Mouse (Mus musculus): Measurements from ENCODE around the gene Tgfbr3.
A peak's percentile ranks its signal among the peaks of the same experiment; 100 is the strongest.

The Tgfbr3 gene

GRCm38 (mm10) chr5:107289234-107289764 is at the start of gene Tgfbr3:
Gene Tgfbr3 (minus strand): TSS chr5:107289629.
- DNase-seq, result peak; percentile 67

DNA sequence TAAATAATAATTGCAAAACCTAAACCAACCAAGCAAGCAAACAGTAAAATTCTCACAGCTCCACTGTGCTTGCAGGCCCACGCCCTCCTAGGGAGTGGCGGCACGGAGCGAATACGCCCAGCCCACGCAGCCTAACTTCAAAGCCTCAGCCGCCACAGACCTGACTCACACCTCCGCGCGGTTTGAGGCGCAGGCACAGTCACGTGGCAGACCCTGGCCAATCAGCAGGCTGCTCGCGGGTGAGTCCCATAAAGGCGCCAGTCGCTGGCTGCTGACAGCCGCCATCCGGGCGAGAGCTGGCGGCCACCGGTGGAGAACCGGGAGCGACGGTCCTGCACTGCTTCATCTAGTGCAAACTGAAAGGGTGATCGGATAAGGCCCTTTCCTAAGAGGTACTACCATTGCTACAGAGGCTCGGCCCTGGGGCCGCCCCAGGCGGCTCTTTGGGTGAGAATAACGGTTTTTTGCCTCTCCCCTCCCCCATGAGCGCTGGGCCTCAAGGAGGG is 41.5 kb upstream of the Tgfbr3 start, which contains the start of gene Brdt:
Gene Brdt (plus strand): TSS at position 244 of the 506 bp plus-strand sequence.
- no peak for DNase-seq

GRCm38 (mm10) chr5:107320703-107321102 is 31.3 kb upstream of the Tgfbr3 start:
- no peak for DNase-seq

DNA sequence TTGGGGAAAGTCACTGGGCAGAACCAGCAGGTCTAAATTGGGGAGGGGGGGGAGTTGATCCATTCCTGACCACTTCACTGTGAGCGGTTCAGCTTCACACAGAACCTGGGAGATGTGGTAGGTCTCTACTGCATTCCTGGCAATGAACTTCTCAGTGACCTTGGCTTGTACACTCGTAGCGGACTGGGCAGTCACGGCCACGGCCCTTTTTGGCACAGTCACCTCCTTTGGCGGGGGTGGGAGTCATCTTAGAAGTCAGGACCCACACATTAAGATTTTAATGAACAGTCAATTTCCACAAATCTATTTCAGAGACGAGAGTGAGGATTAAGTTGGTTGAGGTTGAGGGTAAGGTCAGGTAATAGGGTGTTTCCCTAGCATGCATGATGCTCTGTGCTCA is 27.7 kb upstream of the Tgfbr3 start:
- no peak for DNase-seq

- no peak for DNase-seq
Measured at GRCm38 (mm10) chr5:107307432-107307831, 18.0 kb upstream of the Tgfbr3 start.

DNA sequence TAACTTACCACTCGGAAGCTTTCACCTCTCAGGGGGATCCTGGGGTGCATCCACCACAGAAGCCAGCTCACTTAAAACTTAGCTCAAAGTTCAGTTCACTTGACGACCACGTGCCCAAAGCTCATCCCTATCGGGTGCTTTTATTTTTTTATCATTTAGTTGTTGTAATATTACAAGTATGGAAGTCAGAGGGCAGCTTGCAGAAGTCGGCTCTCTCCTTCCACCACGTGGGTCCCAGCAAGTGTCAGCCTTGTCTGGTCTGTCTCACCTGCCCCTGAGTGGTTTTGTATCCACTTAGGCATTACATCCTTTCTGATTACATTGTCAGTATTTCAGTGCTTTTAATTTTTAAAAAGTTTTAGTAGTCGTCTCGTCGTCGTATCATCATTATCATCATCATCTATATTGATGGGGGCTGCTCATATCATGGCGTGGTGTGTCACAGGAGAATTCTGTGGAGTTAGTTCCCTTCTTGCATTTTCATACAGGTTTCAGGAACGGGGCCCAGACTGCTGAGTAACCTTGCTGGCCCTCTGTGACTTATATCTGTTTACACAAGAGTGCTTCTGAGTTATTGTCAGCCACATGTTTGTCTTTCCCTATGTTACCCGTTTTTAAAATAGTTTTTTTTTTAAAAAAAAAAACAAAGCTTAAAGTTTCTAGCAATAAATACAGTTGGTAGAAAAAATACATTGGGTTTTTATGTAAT is 14.8 kb upstream of the Tgfbr3 start:
- no peak for DNase-seq

DNA sequence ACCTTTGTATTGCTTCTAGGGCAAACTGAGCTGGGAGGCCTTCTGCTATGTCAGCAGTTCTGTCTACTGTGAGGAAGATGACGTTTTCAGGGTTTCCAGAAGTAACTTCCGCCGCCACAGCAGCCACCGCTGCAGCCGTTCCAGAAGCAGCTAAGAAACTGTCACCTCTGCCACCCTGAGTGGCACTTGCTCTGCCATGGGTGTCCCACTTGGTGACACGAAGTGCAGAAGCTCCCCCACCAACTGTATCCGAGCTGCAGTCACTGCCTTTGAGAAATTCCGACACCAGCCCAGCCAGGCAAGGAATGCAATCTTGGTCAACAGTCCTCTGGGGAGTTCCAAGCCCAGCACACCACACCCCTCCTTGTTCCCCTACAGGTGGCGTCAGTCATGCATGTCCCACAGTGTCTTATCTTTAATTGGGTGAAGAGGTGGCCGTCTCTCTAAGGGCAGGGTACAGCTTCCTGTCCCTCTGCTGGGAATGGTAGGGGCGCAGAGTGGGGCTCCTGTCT is 14.0 kb upstream of the Tgfbr3 start:
- no peak for DNase-seq

DNA sequence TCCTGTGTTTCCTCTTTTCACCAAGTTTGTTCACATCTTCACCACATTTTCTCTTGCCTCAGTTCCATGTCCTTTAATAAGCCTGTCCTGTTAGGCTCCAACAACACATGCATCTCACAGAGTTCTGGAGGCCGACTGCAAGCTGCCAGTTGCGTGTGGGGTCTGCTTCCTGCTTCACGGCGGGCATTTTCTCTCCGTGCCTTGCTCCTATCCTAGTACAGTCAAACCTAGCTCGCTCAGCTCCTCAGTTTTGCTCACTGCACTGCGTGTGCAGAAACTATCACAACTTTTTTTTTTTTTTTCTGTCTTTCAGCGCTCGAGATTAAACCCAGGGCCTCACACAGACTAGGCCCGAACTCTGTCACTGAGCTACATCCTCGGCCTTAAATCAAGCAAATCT is 9.4 kb upstream of the Tgfbr3 start:
- no peak for DNase-seq

- no peak for DNase-seq
Measured at GRCm38 (mm10) chr5:107296512-107297322, 7.3 kb upstream of the Tgfbr3 start.

GRCm38 (mm10) chr5:107295817-107296511 is 6.5 kb upstream of the Tgfbr3 start:
- DNase-seq, result no peak

DNA sequence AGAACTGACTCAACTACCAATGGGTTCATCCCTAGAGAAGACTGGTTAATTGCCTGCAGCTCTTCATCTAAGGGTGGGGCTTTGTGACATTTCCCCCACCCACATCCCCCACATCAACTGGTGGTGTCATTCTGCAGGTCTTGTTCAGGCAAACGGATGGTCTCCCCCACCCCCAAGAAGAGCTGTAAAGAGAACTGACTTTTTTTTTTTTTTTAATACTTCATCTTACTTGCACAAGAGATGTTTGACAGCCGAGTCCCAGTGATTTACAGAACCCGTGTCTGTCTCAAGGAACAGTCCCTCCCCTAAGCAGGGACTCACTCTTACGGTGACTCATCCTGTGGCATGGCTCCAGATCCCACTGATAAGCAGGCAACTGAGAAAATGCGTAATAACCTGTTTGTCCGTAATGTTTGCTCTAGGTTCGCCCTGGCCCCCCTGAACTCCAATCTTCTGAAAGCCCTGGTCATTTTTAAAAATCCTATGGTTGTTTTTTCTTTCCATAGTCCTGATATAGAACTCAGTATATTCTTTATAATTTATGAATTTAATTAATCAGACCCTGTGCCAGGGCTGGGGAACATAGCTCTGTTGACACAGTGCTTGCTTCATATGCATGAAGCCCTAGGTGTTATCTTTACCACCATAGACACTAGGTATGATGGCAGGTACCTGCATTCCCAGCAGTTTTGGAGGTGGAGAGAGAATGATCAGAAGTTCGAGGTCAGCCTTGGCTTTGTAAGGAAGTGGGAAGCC is 5.8 kb upstream of the Tgfbr3 start:
- no peak for DNase-seq

DNA sequence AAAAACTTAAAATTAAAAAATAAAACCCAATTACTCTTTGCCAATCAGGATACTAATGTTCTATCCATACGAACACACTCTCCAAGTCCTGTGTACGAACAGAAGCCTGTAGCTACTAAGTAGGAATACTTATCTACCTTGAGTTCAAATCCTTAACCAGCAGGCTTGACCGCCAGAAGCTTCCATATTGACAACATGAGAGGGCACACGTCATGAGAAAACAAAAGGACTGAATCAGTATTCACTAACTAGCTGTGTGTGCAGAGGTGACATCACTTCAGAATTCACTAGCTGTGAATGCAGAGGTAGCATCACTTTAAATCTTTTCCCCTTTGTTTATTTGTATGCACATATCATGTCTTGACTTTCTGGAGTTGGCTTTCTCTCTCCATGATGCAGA is 4.6 kb upstream of the Tgfbr3 start:
- no peak for DNase-seq

DNA sequence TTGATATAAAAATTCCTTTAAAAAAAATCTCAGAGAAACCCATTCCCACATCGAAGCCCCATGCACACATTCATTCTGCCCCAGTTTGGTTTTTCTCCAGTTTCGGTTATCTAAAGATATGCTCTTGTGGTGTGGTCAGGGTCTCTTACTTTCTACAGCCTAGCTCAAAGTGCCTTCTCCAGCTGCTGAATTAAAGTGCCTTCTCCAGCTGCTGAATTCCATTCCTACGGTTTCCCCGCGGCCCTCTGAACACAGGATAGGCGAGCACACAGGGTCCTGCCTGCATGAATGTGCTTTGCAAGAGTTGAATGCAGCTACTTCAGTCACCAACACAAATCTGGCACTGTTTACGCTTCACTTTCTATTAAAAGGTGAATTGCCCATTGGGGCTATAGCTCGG is 557 bp upstream of the Tgfbr3 start:
- DNase-seq, result no peak

GRCm38 (mm10) chr5:107288427-107289233 is 799 bp downstream of the Tgfbr3 start:
- peak; percentile 23 for DNase-seq

DNA sequence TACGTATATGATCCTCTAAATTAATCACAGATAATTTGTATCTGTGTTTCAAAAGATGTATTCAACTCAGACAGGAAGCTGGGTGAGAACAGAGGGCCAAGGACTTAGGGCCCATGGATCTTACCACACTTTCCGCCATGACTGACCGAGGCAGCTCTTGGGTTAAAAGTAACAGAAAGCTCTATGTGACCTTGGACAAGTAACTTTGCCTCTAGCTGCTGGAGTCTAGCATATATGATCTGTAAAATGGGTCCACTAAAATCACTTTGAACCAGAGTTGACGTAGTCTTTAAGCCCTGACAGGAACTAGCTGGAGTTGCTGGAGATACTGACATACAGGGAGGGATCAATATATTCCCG is 1.5 kb downstream of the Tgfbr3 start:
- no peak for DNase-seq

DNA sequence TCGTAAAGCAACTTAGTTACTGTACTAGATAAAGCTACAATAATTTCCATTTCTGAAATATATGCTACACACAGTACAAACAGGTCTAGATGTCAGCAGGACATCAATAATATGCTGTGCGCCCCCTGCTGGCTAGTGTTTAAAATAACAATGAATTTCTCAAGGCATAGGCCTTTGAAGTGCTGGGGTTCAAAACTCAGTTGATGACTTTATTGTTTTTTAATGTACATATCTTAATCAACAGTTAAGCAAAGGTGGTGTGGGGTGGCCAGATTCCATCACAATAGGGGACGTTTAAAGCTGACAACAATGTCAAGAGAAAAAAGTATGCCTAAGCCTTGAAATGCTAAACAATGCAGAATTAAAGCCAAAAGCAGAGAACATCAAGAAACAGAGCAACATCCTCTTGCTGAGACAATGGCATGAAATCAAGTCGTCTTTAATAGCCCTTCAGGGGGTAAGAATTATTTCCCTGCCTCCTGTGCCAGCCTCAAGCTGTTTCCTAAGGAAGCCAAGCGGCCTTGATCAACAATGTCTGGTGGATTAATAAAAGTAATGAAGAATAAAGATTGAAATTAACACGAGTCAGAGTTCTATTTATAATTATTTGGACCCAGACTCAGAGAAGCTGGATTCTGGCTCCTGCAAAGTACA is 2.0 kb downstream of the Tgfbr3 start:
- peak; percentile 31 for DNase-seq

- no peak for DNase-seq
Measured at GRCm38 (mm10) chr5:107285563-107285962, 3.9 kb downstream of the Tgfbr3 start.

DNA sequence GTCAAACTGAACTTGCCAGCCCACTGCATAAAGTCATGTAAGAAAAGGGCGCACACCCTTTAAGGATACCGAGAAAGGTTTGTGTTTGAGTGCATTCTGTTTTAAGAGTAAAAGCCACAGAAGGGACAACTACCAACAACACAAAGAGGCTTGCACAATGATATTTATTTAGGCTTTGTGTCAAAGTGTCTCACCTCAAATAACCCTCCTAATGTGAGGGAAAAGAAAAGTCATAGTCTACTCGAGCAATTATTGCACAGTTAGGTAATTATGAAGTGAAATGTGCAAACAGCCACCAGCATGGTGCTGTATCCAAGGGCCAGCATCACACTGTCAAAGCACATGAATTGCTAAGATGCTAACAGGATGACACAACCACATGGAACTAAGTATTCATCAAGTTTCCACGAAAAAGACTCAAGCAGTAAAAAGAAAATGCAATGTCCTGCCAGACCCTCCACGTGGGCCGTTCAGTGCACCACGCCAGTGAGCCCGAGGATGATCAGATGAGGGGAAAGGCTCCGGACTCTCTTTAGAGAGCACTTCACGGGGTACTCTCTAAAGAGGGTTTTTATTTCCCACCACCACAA is 5.4 kb downstream of the Tgfbr3 start:
- DNase-seq, result no peak

DNA sequence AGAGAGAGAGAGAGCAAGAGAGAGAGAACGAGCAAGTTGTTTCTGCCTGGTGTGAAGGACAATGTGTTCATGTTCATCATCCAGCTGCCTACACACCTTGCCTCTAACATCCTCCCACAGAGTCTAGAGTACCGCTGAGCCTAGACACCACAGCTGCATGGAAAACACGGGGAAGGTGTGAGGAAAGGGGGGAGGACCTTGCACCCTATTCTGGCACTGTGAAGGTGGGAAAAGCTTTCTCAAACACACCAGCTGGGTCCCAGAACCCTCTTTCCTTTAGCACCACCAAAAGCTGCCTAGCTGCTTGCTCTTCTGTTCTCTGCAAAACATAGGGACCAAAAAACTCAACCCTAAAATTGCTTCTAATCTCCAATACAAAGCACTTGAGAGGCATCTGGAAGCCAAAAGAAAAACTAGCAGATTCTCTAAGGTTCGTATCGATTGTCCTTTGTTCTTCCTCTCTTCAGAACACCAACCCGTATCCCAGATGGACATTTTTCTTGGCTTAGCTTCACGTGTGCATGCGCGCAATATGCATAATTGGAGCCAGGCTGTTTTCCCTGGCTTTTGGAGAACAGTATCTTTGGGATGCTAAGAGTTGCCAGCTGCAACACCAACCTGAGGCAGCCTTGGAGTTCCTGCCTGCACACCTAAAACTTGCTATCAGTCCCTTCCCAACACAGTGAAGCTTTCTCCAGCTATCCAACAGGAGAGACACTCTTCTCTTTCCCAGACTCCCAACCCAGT is 6.7 kb downstream of the Tgfbr3 start:
- DNase-seq, result no peak

- DNase-seq, result no peak
Measured at GRCm38 (mm10) chr5:107279263-107279662, 10.2 kb downstream of the Tgfbr3 start.
